Mouse (Mus musculus): ENCODE measurements at regions not wholly inside any gene's neighbourhood (a gene's known extent, or its start where the extent isn't known, plus 50 kb on each side); places are given as distances from the start of the nearest gene placed in this dataset.

GRCm38 (mm10) chr15:59954345-59954744 is 62.1 kb downstream of the 4933412E24Rik start:
- no peak for ATAC-seq (ENCODE audit: low FRiP score)
- no peaks in the 10 kb centered on the region for H3K4me1 ChIP-seq
- H3K36me3 ChIP-seq = no peaks in the 10 kb centered on the region
- H3K27me3 ChIP-seq = no peaks in the 10 kb centered on the region
- no peak overlapping the region for H3K27ac ChIP-seq
- H3K4me2 ChIP-seq (replicated peaks) = no peak overlapping the region
- 80% methylated on average over 3 of the region's 3 CpGs for WGBS
- H3K4me3 ChIP-seq = no peak overlapping the region
- no peaks in the 10 kb centered on the region for H3K9me3 ChIP-seq (replicated peaks)
- H3K9ac ChIP-seq = no peak overlapping the region

DNA sequence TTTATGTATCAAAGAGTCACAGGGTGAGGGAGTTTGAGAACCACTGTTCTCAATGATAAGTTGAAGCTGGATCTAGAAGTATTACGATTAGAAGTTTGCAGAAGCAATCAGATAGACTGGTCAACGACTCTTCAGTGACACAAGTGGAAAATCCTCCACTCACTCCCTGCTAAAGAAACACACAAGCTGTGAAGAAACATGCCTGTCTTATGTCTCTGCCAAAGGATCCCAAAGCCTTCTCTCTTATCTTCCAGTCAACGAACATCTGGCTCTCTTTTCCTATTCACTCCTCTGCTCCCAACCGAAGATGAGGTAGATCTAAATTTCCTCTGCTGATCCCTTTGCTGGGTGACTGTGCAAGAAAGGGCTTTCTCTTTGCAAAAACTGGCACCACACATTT is 62.6 kb downstream of the 4933412E24Rik start:
- H3K27ac ChIP-seq = no peak overlapping the region
- H3K9ac ChIP-seq = no peak overlapping the region
- H3K4me2 ChIP-seq (replicated peaks) = no peak overlapping the region
- 90% methylated on average over 4 of the region's 4 CpGs for WGBS
- no peak for ATAC-seq (ENCODE audit: low FRiP score)
- no peaks in the 10 kb centered on the region for H3K27me3 ChIP-seq
- H3K9me3 ChIP-seq (replicated peaks) = no peaks in the 10 kb centered on the region
- H3K4me1 ChIP-seq = no peaks in the 10 kb centered on the region
- H3K36me3 ChIP-seq = no peaks in the 10 kb centered on the region
- H3K4me3 ChIP-seq = no peak overlapping the region

DNA sequence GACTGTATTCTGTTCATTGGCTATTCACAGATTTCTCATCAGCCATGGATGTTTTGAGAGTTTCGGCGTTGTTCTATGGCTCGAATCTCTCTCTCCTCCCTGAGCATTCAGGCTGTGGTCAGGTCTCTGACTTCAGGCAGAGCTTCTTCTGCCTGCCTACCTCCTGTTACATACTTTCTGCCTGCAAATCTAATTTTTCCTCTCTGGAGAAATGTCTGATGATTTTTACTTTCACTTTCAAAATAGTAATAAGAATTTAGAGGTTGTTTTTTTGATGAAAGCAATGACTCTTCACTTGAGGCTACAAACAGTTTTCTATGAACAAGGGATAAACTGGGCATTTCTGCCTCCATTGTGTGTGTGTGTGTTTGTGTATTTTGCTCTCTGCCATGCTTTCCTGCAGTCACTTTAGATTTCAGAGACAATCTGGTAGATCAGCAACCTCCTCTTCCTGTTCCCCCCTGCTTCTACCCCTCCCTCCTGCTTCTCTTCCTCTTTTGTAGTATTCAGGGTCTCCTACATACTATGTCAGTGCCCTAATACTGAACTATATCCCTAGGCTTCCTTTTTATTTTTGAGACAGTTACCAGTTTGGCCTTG is 65.7 kb downstream of the 4933412E24Rik start:
- Histone ChIP-seq H3K4me3 (no peak overlapping the region), H3K9ac (no peak overlapping the region), H3K9me3 (replicated peaks) (no peaks in the 10 kb centered on the region), H3K4me2 (replicated peaks) (no peak overlapping the region), H3K27ac (no peak overlapping the region), H3K4me1 (no peaks in the 10 kb centered on the region), H3K36me3 (no peaks in the 10 kb centered on the region), H3K27me3 (no peaks in the 10 kb centered on the region)
- ATAC-seq (ENCODE audit: low FRiP score) = no peak
- WGBS = 93% methylated on average over 3 of the region's 3 CpGs

- Histone ChIP-seq H3K9me3 (replicated peaks) (0 out of 2 replicates have a peak, but pooled peaks cover 3% of the 10 kb centered on the region), H3K9ac (no peak overlapping the region), H3K4me1 (peaks cover 3% of the 10 kb centered on the region; the same call in 1 of the 2 replicates), H3K27me3 (no peaks in the 10 kb centered on the region), H3K4me3 (no peak overlapping the region), H3K4me2 (replicated peaks) (no peak overlapping the region), H3K36me3 (no peaks in the 10 kb centered on the region), H3K27ac (no peak overlapping the region)
- WGBS = 10% methylated on average over 8 of the region's 8 CpGs
- ATAC-seq (ENCODE audit: low FRiP score) = no peak
Measured at GRCm38 (mm10) chr15:59945208-59945607, 71.2 kb downstream of the 4933412E24Rik start.

- Histone ChIP-seq H3K4me1 (no peaks in the 10 kb centered on the region), H3K27me3 (no peaks in the 10 kb centered on the region), H3K4me2 (replicated peaks) (no peak overlapping the region), H3K36me3 (no peaks in the 10 kb centered on the region), H3K9ac (no peak overlapping the region), H3K27ac (no peak overlapping the region), H3K9me3 (replicated peaks) (0 out of 2 replicates have a peak, but pooled peaks cover 3% of the 10 kb centered on the region), H3K4me3 (no peak overlapping the region)
- WGBS = 46% methylated on average over 5 of the region's 5 CpGs
- ATAC-seq (ENCODE audit: low FRiP score) = no peak
Measured at GRCm38 (mm10) chr15:59936486-59936885, 79.9 kb downstream of the 4933412E24Rik start.

- no peak overlapping the region for H3K4me3 ChIP-seq
- H3K9ac ChIP-seq = no peak overlapping the region
- H3K27ac ChIP-seq = no peak overlapping the region
- no peak overlapping the region for H3K4me2 ChIP-seq (replicated peaks)
- H3K4me1 ChIP-seq = no peaks in the 10 kb centered on the region
- WGBS = 62% methylated on average over 4 of the region's 4 CpGs
- no peaks in the 10 kb centered on the region for H3K36me3 ChIP-seq
- H3K27me3 ChIP-seq = no peaks in the 10 kb centered on the region
- no peak for ATAC-seq (ENCODE audit: low FRiP score)
- no peaks in the 10 kb centered on the region for H3K9me3 ChIP-seq (replicated peaks)
Measured at GRCm38 (mm10) chr15:59913860-59914259, 102.6 kb downstream of the 4933412E24Rik start.

DNA sequence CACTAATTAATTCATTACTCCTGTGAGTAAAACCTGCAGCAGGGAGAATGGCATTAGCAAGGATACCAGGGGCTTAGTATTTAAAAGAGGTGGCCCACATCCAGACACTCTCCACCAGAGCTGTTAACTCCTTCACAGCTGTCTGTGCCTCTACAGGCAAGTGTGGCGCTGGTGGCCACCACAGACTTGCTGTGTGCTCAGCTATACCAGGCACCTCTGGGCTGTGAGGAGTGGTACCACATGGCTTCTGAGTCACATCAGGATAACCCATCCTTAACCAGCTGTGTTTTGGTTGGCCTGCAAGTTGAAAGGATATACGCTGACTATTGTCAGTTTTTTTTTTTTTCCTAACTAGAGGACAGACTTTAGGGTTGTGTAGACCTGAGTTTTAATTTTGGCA is 108.1 kb downstream of the 4933412E24Rik start:
- 86% methylated on average over 2 of the region's 2 CpGs for WGBS
- Histone ChIP-seq H3K9ac (no peak overlapping the region), H3K27ac (no peak overlapping the region), H3K4me1 (no peaks in the 10 kb centered on the region), H3K27me3 (no peaks in the 10 kb centered on the region), H3K4me2 (replicated peaks) (no peak overlapping the region), H3K4me3 (no peak overlapping the region), H3K9me3 (replicated peaks) (no peaks in the 10 kb centered on the region), H3K36me3 (no peaks in the 10 kb centered on the region)
- ATAC-seq (ENCODE audit: low FRiP score) = no peak

DNA sequence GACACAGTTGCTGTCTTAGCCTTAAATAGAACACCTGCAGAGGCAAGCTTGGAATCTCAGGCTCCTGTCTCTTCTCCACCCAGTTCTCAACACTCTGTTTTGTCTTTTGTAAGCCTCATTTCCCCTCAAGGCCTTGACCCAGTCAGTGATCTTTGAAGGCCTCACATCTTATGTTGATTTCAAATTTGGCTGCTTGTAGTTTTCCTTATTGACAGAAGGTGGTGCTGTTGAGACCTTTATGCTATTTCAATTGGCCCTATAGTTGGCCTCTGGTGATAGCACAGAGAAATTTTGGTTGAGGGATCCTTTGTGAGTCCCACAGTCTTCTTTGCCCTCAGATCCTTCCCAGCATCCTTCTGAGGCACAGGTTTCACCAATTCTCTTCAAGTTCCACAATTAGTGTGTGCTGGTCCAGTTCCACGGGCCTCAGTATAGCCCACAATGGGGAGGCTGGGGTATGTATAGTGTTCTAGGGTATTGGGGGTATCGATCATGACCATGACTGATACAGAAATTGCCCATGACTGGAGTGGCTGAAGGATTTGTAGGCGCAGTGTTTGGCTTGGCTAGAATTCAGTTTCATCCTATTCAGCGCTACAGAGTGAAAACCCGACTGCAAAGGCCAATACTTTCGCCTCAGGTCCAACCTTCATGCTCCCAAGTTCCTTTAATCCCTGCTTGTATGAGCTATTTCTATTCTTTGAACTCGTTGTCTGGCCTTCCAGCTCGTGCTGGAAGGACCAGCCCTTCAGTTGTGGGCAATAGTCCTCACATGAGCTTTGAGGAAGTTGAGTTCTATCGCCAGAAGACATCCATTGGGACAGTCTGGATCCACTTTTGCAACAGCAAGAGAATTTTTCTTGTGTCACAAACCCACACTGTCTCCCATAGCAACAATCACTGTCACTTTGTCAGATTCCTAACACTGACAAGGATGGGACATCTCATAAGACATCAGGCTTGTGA is 110.3 kb downstream of the 4933412E24Rik start:
- 83% methylated on average over 9 of the region's 9 CpGs for WGBS
- no peak overlapping the region for H3K27ac ChIP-seq
- no peak overlapping the region for H3K9ac ChIP-seq
- no peaks in the 10 kb centered on the region for H3K36me3 ChIP-seq
- no peak overlapping the region for H3K4me2 ChIP-seq (replicated peaks)
- H3K9me3 ChIP-seq (replicated peaks) = no peaks in the 10 kb centered on the region
- ATAC-seq (ENCODE audit: low FRiP score) = no peak
- no peaks in the 10 kb centered on the region for H3K27me3 ChIP-seq
- H3K4me1 ChIP-seq = no peaks in the 10 kb centered on the region
- no peak overlapping the region for H3K4me3 ChIP-seq

- H3K4me2 ChIP-seq (replicated peaks) = no peak overlapping the region
- H3K9me3 ChIP-seq (replicated peaks) = no peaks in the 10 kb centered on the region
- 72% methylated on average over 5 of the region's 5 CpGs for WGBS
- no peaks in the 10 kb centered on the region for H3K36me3 ChIP-seq
- no peak overlapping the region for H3K4me3 ChIP-seq
- H3K27me3 ChIP-seq = no peaks in the 10 kb centered on the region
- no peak overlapping the region for H3K27ac ChIP-seq
- H3K4me1 ChIP-seq = no peaks in the 10 kb centered on the region
- ATAC-seq (ENCODE audit: low FRiP score) = no peak
- H3K9ac ChIP-seq = no peak overlapping the region
Measured at GRCm38 (mm10) chr15:59904741-59905140, 111.7 kb downstream of the 4933412E24Rik start.

- no peak overlapping the region for H3K4me2 ChIP-seq (replicated peaks)
- H3K27ac ChIP-seq = no peak overlapping the region
- no peaks in the 10 kb centered on the region for H3K36me3 ChIP-seq
- no peaks in the 10 kb centered on the region for H3K4me1 ChIP-seq
- ATAC-seq (ENCODE audit: low FRiP score) = no peak
- H3K9ac ChIP-seq = no peak overlapping the region
- no peaks in the 10 kb centered on the region for H3K27me3 ChIP-seq
- WGBS = 93% methylated on average over 2 of the region's 2 CpGs
- H3K9me3 ChIP-seq (replicated peaks) = no peaks in the 10 kb centered on the region
- H3K4me3 ChIP-seq = no peak overlapping the region
Measured at GRCm38 (mm10) chr15:59888996-59889395, 127.4 kb downstream of the 4933412E24Rik start.

- Histone ChIP-seq H3K27ac (no peak overlapping the region), H3K9me3 (replicated peaks) (no peaks in the 10 kb centered on the region), H3K9ac (no peak overlapping the region), H3K4me3 (no peak overlapping the region), H3K4me1 (no peaks in the 10 kb centered on the region), H3K36me3 (no peaks in the 10 kb centered on the region), H3K4me2 (replicated peaks) (no peak overlapping the region), H3K27me3 (no peaks in the 10 kb centered on the region)
- WGBS = 35% methylated on average over 2 of the region's 2 CpGs
- ATAC-seq (ENCODE audit: low FRiP score) = no peak
Measured at GRCm38 (mm10) chr15:59888131-59888459, 128.3 kb downstream of the 4933412E24Rik start.

- no peak for ATAC-seq (ENCODE audit: low FRiP score)
- WGBS = 46% methylated on average over 5 of the region's 5 CpGs
- Histone ChIP-seq H3K4me1 (no peaks in the 10 kb centered on the region), H3K27ac (no peak overlapping the region), H3K4me3 (no peak overlapping the region), H3K9ac (no peak overlapping the region), H3K9me3 (replicated peaks) (no peaks in the 10 kb centered on the region), H3K27me3 (no peaks in the 10 kb centered on the region), H3K4me2 (replicated peaks) (no peak overlapping the region), H3K36me3 (no peaks in the 10 kb centered on the region)
Measured at GRCm38 (mm10) chr15:59887381-59888130, 128.9 kb downstream of the 4933412E24Rik start.
